Mouse (Mus musculus) CH12.LX (cell line): ENCODE data around the gene Tll1. TPM values are rescaled to one million over a fixed set of nuclear protein-coding genes. Genes with fewer than 3 reads are reported as not detected.

Source experiments
- DNase-seq: peaks from one replicate; pipeline ENCODE4 v3.0.0-alpha.2; 2013; ENCODE audit errors: extremely low read depth
- H3K27ac ChIP-seq: 2 replicates; pipeline ENCODE4 v1.5.1; 2012; ENCODE audit warnings: low read depth, mild to moderate bottlenecking, control low read depth, moderate library complexity; ENCODE audit not compliant: insufficient read depth
- H3K27me3 ChIP-seq: replicated peaks from 2 replicates; pipeline ENCODE3; 2012; ENCODE audit warnings: inconsistent platforms
- H3K36me3 ChIP-seq, 2 experiments: replicated peaks in 1 of 2; 2 replicates each; pipeline versions ENCODE3 to v1.6.1; 2012; ENCODE audit warnings: inconsistent platforms in 1 of 2, low read length in 1 of 2, mild to moderate bottlenecking in 1 of 2, mixed read lengths in 1 of 2, moderate library complexity in 1 of 2; ENCODE audit not compliant: control insufficient read depth in 1 of 2, insufficient read depth in 1 of 2
- H3K4me1 ChIP-seq, 2 experiments: 2 replicates each; pipeline ENCODE4 v1.6.1; 2012; ENCODE audit warnings: inconsistent platforms in 1 of 2, moderate library complexity in 1 of 2; ENCODE audit not compliant: insufficient read depth in 2 of 2, control insufficient read depth in 1 of 2
- H3K4me2 ChIP-seq: 2 replicates; pipeline ENCODE4 v1.6.1; 2012; ENCODE audit warnings: low read depth, mild to moderate bottlenecking, control low read depth; ENCODE audit not compliant: poor library complexity, insufficient read depth, severe bottlenecking
- H3K4me3 ChIP-seq, 3 experiments: fragments of 150-350 bp in 1 of 3; sonication (generic) in 1 of 3; replicated peaks in 1 of 3; 2 replicates each; pipeline versions ENCODE3 to v1.5.1; 2011 to 2012; ENCODE audit warnings: low read depth in 2 of 3, low read length in 2 of 3, mild to moderate bottlenecking in 2 of 3, moderate library complexity in 2 of 3, control low read depth in 1 of 3, improper control_type of control experiment in 1 of 3, inconsistent platforms in 1 of 3, mixed read lengths in 1 of 3; ENCODE audit not compliant: poor library complexity in 1 of 3
- H3K79me2 ChIP-seq: replicated peaks from 2 replicates; pipeline ENCODE4 v1.6.1; 2012; ENCODE audit warnings: mild to moderate bottlenecking, moderate library complexity; ENCODE audit not compliant: control insufficient read depth, poor library complexity, insufficient read depth, severe bottlenecking; ENCODE audit errors: extremely low read depth
- H3K9ac ChIP-seq: 2 replicates; pipeline ENCODE4 v1.6.1; 2012; ENCODE audit warnings: low read depth, mild to moderate bottlenecking, control low read depth, moderate library complexity; ENCODE audit not compliant: insufficient read depth
- H3K9me3 ChIP-seq: replicated peaks from 2 replicates; pipeline ENCODE3; 2012; ENCODE audit warnings: low read length, inconsistent platforms, mixed read lengths
- BHLHE40 ChIP-seq: IDR thresholded peaks from 2 replicates; pipeline ENCODE4 v1.6.1; 2011; ENCODE audit warnings: mild to moderate bottlenecking, low read depth, low read length, improper control_type of control experiment
- CHD2 ChIP-seq: IDR thresholded peaks from 2 replicates; pipeline ENCODE4 v1.6.1; 2011; ENCODE audit warnings: low read length, improper control_type of control experiment
- CTCF ChIP-seq, 2 experiments: IDR thresholded peaks in 1 of 2; conservative IDR thresholded peaks in 1 of 2; 2 replicates each; pipeline ENCODE4 v1.5.1; 2011 to 2012; ENCODE audit warnings: low read depth in 2 of 2, low read length in 2 of 2, improper control_type of control experiment in 1 of 2, inconsistent platforms in 1 of 2, mild to moderate bottlenecking in 1 of 2, moderate library complexity in 1 of 2
- EP300 ChIP-seq: IDR thresholded peaks from 2 replicates; pipeline ENCODE4 v1.6.1; 2011; ENCODE audit warnings: low read length, improper control_type of control experiment
- ETS1 ChIP-seq: conservative IDR thresholded peaks from 2 replicates; pipeline ENCODE4 v1.6.1; 2012; ENCODE audit warnings: low read depth, mild to moderate bottlenecking, inconsistent platforms, low read length, improper control_type of control experiment, moderate library complexity
- GABPA ChIP-seq: IDR thresholded peaks from 2 replicates; pipeline ENCODE4 v1.6.1; 2012; ENCODE audit warnings: low read depth, low read length, improper control_type of control experiment, inconsistent platforms; ENCODE audit not compliant: insufficient replicate concordance
- HCFC1 ChIP-seq: IDR thresholded peaks from 2 replicates; pipeline ENCODE4 v1.6.1; 2012; ENCODE audit warnings: low read depth, mild to moderate bottlenecking, inconsistent platforms, low read length, improper control_type of control experiment
- IRF4 ChIP-seq: IDR thresholded peaks from 2 replicates; pipeline ENCODE4 v1.6.1; 2014; ENCODE audit warnings: low read depth, mild to moderate bottlenecking, inconsistent platforms, low read length, improper control_type of control experiment
- MAX ChIP-seq: IDR thresholded peaks from 2 replicates; pipeline ENCODE4 v1.6.1; 2011; ENCODE audit warnings: low read length, improper control_type of control experiment
- MEF2A ChIP-seq: IDR thresholded peaks from 2 replicates; pipeline ENCODE4 v1.6.1; 2014; ENCODE audit warnings: low read depth, mild to moderate bottlenecking, inconsistent platforms, low read length, improper control_type of control experiment, borderline replicate concordance
- MXI1 ChIP-seq: IDR thresholded peaks from 2 replicates; pipeline ENCODE4 v1.6.1; 2011; ENCODE audit warnings: mild to moderate bottlenecking, low read depth, low read length, improper control_type of control experiment
- NELFE ChIP-seq: IDR thresholded peaks from 2 replicates; pipeline ENCODE4 v1.6.1; 2011; ENCODE audit warnings: low read depth, low read length, improper control_type of control experiment
- POLR2AphosphoS2 ChIP-seq: IDR thresholded peaks from 2 replicates; pipeline ENCODE4 v1.6.1; 2011; ENCODE audit warnings: low read depth, low read length, improper control_type of control experiment
- RAD21 ChIP-seq: IDR thresholded peaks from 2 replicates; pipeline ENCODE4 v1.6.1; 2011; ENCODE audit warnings: low read depth, mild to moderate bottlenecking, low read length, improper control_type of control experiment, moderate library complexity
- RCOR1 ChIP-seq: conservative IDR thresholded peaks from 2 replicates; pipeline ENCODE4 v1.6.1; 2012; ENCODE audit warnings: low read depth, mild to moderate bottlenecking, inconsistent platforms, low read length, improper control_type of control experiment
- SIN3A ChIP-seq: IDR thresholded peaks from 2 replicates; pipeline ENCODE4 v1.6.1; 2012; ENCODE audit warnings: low read length, improper control_type of control experiment, inconsistent platforms
- SMC3 ChIP-seq: IDR thresholded peaks from 2 replicates; pipeline ENCODE4 v1.6.1; 2011; ENCODE audit warnings: low read depth, low read length, improper control_type of control experiment
- TBP ChIP-seq: conservative IDR thresholded peaks from 2 replicates; pipeline ENCODE4 v1.6.1; 2011; ENCODE audit warnings: low read depth, low read length, improper control_type of control experiment
- TCF12 ChIP-seq: IDR thresholded peaks from 2 replicates; pipeline ENCODE4 v1.6.1; 2014; ENCODE audit warnings: low read depth, mild to moderate bottlenecking, inconsistent platforms, low read length, improper control_type of control experiment
- UBTF ChIP-seq: IDR thresholded peaks from 2 replicates; pipeline ENCODE4 v1.6.1; 2012; ENCODE audit warnings: low read depth, mild to moderate bottlenecking, inconsistent platforms, low read length, improper control_type of control experiment, moderate library complexity
- ZKSCAN1 ChIP-seq: IDR thresholded peaks from 2 replicates; pipeline ENCODE4 v1.6.1; 2012; ENCODE audit warnings: low read depth, inconsistent platforms, low read length, improper control_type of control experiment, borderline replicate concordance
- ZMIZ1 ChIP-seq: IDR thresholded peaks from 2 replicates; pipeline ENCODE4 v1.6.1; 2012; ENCODE audit warnings: low read depth, mild to moderate bottlenecking, inconsistent platforms, low read length, improper control_type of control experiment
- ZNF384 ChIP-seq: IDR thresholded peaks from 2 replicates; pipeline ENCODE4 v1.6.1; 2012; ENCODE audit warnings: low read depth, low read length, improper control_type of control experiment, inconsistent platforms
- dilution Hi-C: fragments of 300-500 bp; cut with MboI; formaldehyde crosslinking; loops from 2 replicates; pipeline ENCODE4 v1.14.3; 2020; ENCODE audit warnings: low sequenced_read_pairs; ENCODE audit not compliant: extremely low pct_unique_long_range_greater_than_20kb, extremely low pct_ligation_motif_present
- in situ Hi-C: fragments of 300-500 bp; cut with MboI; formaldehyde crosslinking; loops from 3 replicates; pipeline ENCODE4 v1.14.3; 2019; ENCODE audit warnings: low sequenced_read_pairs, low pct_ligation_motif_present, low pct_unique_long_range_greater_than_20kb, mixed read lengths
- polyA plus RNA-seq: library from polyadenylated mRNA; unstranded; fragments of >175 nt; gene quantifications from 2 replicates; pipeline ENCODE4 v1.2.1, GENCODE M21; 2012; ENCODE audit warnings: low read depth; ENCODE audit not compliant: insufficient read length
- total RNA-seq, 2 experiments: library from RNA; depleted of rRNA; stranded (reverse); fragments of 300-350 nt in 1 of 2; fragments of >200 nt in 1 of 2; gene quantifications; 2 replicates each; pipeline ENCODE4 v1.2.3; 2012 to 2014

The Tll1 gene
- total and polyA plus RNA-seq, 3 experiments, result not detected

GRCm38 (mm10) chr8:64041303-64041884, 164.7 kb downstream of the Tll1 start:
- Histone ChIP-seq H3K4me2 (no peak overlapping the region), H3K4me1 (no peaks in the 10 kb centered on the region)

GRCm38 (mm10) chr8:64030672-64031385, 175.2 kb downstream of the Tll1 start:
- no peak for DNase-seq
- Histone ChIP-seq H3K9me3 (peaks cover 20% of the 10 kb centered on the region), H3K27ac (no peak overlapping the region), H3K4me1 (no peaks in the 10 kb centered on the region), H3K36me3 (no peaks in the 10 kb centered on the region), H3K4me2 (no peak overlapping the region), H3K4me3 (no peak overlapping the region), H3K9ac (no peak overlapping the region), H3K79me2 (no peaks in the 10 kb centered on the region), H3K27me3 (no peaks in the 10 kb centered on the region)
- TF ChIP-seq ZMIZ1, result no peak
- no peak for TF ChIP-seq ZKSCAN1
- no peak for TF ChIP-seq CHD2
- no peak for TF ChIP-seq HCFC1
- no peak for TF ChIP-seq CTCF (conservative IDR thresholded peaks at IDR 0.05 in 1 of 2, IDR thresholded peaks at IDR 0.05 in 1 of 2; ENCODE audit: low read depth in 2 of 2, low read length in 2 of 2)
- TF ChIP-seq SMC3, result no peak
- TF ChIP-seq MAX, result no peak
- TF ChIP-seq MEF2A, result no peak
- no peak for TF ChIP-seq IRF4
- TF ChIP-seq EP300, result no peak
- no peak for TF ChIP-seq RCOR1
- no peak for TF ChIP-seq MXI1
- TF ChIP-seq, all 38 proteins: peak for 0
- in situ Hi-C loops (no loop called here), dilution Hi-C loops (no loop called here)

More at GRCm38 (mm10) chr8:64041303-64041884, 164.7 kb downstream of the Tll1 start:
- Histone ChIP-seq H3K36me3 (no peaks in the 10 kb centered on the region), H3K27me3 (no peaks in the 10 kb centered on the region), H3K79me2 (no peaks in the 10 kb centered on the region), H3K9ac (no peak overlapping the region), H3K27ac (no peak overlapping the region), H3K9me3 (peaks cover 16% of the 10 kb centered on the region), H3K4me3 (no peak overlapping the region)
- in situ Hi-C loops, result no loop called here
- TF ChIP-seq TBP, result no peak
- TF ChIP-seq RAD21, result no peak
- TF ChIP-seq NELFE, result no peak
- no peak for TF ChIP-seq MAX
- TF ChIP-seq TCF12, result no peak
- TF ChIP-seq ETS1, result no peak
- TF ChIP-seq SIN3A, result no peak
- no peak for TF ChIP-seq POLR2AphosphoS2
- TF ChIP-seq MEF2A, result no peak
- no peak for TF ChIP-seq IRF4
- TF ChIP-seq GABPA, result no peak
- TF ChIP-seq EP300, result no peak
- no peak for TF ChIP-seq ZNF384
- TF ChIP-seq CTCF (conservative IDR thresholded peaks at IDR 0.05 in 1 of 2, IDR thresholded peaks at IDR 0.05 in 1 of 2; ENCODE audit: low read depth in 2 of 2, low read length in 2 of 2), result no peak
- no peak for TF ChIP-seq UBTF
- no peak for TF ChIP-seq MXI1
- no peak for TF ChIP-seq BHLHE40
- dilution Hi-C loops, result no loop called here
- no peak for DNase-seq
